Mouse (Mus musculus) kidney, adult 11 months (tissue): ENCODE measurements at regions not wholly inside any gene's neighbourhood (a gene's known extent, or its start where the extent isn't known, plus 50 kb on each side); places are given as distances from the start of the nearest gene placed in this dataset.
A peak's percentile ranks its signal among the peaks of the same experiment; 100 is the strongest.

ENCODE experiments used
- DNase-seq: peaks from one replicate; pipeline ENCODE4 v3.0.0; 2022

GRCm38 (mm10) chr10:8978595-8978994, 92.7 kb upstream of the Sash1 start:
- no peak for DNase-seq

DNA sequence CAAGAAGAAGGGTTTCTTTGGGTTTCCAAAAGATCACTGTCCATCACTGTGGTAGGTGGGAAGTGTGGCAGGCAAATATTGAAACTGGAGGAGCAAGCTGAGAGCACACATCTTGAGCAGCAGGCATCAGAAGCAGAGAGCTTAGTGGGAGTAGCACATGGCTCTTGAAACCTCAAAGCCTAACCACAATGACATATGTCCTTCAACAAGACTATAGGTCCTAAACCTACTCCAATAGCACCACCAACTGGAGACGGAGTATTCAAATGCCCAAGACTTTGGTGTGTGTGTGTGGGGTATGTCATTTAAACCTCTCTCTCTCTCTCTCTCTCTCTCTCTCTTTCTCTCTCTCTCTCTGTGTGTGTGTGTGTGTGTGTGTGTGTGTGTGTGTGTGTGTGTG, 88.1 kb upstream of the Sash1 start:
- DNase-seq, result no peak

GRCm38 (mm10) chr10:8972789-8973551, 87.1 kb upstream of the Sash1 start:
- no peak for DNase-seq

- DNase-seq, result no peak
Measured at GRCm38 (mm10) chr10:8970807-8971206, 84.9 kb upstream of the Sash1 start.

- no peak for DNase-seq
Measured at GRCm38 (mm10) chr10:8969586-8969985, 83.7 kb upstream of the Sash1 start.

DNA sequence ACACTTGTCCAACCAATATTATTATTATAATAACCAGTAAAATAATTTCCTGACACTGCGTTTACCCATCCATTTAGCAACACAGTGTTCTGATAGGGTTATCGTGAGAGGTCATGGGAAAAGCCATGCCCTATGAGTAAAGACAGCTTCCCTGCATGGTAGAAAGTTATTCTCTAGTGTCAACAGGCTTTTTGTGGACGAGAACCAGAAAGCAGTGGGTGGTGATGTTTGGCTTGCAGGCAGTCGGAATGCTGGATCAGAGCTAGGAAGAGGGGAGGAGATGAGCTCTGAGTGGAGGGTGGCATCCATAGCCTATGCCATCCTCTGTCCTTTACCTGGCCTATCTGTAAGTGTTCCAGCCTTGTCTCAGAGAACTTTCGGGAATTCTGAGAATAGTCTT, 83.1 kb upstream of the Sash1 start:
- DNase-seq, result no peak

GRCm38 (mm10) chr10:8968276-8968923, 82.5 kb upstream of the Sash1 start:
- DNase-seq, result peak; percentile 42

GRCm38 (mm10) chr10:8962921-8963320, 77.1 kb upstream of the Sash1 start:
- no peak for DNase-seq

DNA sequence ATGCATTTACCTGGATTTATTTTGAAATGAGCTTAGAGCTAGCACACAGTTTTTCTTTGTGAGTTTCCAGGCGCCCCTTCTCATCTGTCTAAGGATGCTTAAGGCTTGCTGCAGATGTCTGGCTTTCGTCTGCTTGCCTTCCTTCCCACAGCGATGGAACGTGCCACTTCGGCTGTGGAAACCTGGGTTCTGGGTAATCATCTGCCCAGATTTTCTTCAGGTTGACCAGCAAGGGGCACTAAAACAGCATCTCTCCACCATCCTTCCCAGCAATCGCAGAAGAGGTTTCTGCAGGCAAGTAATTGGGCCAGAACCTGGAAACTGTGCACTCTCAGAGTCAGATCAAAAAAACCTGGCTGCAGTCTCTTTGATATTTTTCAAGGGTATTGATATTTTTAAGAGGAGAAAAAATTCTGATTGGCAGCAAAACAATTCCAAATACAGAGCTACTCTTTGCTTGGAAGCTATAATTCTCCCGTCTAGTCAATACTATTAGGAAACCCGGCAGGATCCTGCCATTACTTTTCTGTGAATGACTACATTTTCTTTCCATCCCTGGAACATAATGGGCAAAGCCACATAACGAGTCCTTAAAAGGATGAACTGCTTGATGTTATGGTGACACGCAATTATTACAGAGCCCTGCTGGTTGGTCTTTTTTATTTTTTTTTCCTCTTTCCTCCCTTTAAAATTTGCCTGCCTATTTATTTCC, 75.2 kb upstream of the Sash1 start:
- no peak for DNase-seq

GRCm38 (mm10) chr10:8960275-8960960, 74.5 kb upstream of the Sash1 start:
- DNase-seq, result no peak

GRCm38 (mm10) chr10:8955499-8956211, 69.8 kb upstream of the Sash1 start:
- DNase-seq, result no peak

DNA sequence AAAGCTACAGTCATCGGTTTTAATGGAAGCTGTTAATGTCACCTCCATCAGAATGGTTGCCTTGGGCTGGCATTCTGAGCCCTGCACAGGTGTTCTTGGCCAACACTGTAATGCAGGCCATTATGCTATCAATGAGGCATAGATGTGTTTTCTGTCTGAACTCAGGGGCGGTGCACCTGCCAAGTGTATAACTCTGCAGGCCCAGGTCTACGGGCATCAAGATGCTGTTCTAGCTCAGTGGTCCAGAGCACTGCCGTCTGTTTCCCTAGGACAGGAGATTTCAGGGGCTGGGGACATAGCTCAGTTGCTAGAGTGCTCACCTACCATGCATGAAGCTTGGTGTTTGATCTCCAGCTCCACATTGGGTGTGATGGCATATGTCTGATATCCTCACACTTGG, 68.1 kb upstream of the Sash1 start:
- DNase-seq, result no peak

DNA sequence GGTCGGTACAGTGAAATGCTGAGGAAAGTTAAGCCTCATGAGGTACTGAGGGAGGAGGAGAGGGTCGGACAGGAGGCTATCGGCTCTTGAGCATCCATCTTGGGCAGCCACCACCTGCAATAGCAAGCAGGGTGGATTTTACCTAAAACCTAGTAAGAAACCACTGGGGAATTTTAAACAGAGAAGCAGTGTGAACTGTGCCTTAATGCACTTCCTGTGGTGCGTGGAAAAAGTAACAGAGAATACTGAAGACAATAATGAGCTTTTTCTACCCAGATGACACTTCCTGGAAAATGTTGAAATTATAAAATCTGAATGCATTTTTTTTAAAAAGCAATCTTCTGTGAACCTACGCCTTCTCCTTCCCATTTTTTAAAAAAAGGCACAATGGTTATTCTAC, 67.1 kb upstream of the Sash1 start:
- no peak for DNase-seq

GRCm38 (mm10) chr10:8951937-8952336, 66.1 kb upstream of the Sash1 start:
- no peak for DNase-seq

DNA sequence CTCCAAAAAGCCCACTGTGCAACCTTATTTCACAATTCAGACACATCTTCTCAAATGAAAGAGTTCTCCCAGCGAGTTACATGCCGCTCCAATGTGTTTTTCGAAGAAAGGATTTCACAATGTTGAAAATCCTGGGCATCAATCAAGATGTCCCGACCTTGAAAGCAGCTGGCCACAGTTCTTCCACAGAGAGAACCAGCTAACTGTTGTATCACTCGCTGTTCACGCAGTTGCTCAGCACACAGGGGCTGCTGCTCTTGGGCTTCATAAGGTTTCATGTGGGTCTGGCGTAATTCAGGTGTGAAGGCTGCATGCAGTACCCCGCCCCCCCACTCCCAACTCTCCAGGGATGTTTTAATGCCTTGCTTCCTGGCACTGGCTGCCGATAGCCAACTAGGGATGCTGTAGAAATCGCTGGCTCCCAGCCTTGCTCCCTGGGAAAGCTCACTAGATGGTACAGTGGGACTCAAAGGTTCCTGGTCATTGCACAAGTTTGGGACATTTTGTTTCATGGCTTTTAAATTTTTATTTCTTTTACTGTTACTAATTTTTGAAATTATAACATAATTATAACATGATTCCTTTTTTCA, 65.5 kb upstream of the Sash1 start:
- DNase-seq, result no peak

DNA sequence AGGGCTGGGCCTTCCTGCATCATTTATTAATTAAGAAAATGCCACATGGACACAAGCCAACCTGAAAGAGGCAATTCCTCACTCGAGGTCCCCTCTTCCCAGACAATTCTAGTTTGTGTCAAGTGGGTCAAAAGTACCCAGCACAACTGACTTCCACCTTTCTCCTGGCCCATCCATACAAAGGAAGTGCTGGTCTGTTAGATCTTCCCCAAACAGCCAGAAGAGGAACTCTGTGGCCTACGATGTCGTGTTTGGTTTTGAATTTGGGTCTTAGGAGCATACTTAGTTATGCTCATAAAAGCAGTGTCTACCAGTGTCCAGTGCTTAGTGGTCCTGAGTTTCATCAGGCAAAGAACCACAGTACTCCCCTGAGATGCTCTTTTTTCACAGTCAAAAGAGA, 62.4 kb upstream of the Sash1 start:
- DNase-seq, result no peak

GRCm38 (mm10) chr10:8945195-8945751, 59.4 kb upstream of the Sash1 start:
- no peak for DNase-seq

DNA sequence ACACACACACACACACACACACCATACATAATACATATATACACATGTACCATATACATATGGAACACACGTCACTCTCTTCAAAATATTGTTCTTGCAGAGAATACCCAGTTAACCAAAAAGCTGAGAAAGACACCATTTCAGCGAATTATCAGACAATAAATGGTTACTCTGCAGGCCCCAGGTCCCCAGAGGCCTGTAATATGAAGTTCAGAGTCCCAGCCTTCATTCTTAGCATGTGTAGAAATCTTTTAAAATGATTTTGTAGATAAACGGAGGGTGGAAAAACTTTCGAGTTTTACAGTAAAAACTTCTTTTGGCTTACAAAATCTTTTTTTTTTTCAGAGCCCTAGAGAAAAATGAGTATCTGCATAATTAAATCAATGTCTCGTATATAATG, 58.7 kb upstream of the Sash1 start:
- DNase-seq, result no peak

DNA sequence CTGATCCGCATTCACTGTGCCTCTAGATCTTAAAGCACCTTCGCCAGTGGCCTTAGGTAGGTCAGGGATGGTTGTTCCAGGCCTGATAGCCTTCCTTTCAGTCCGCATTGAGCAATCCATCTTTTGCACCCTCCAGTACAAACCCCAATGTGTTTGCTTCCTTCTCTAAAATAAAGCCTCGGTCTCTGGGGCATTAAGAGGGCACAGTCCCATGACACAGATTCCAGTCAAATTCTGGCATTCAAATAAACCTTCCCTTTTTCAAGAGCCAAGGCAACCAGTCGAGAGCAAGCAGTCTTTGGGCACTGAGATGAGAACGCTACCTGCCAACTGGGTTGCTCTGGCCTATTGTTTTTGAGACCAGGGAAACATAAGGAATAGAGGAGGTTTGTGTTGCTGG, 57.8 kb upstream of the Sash1 start:
- DNase-seq, result no peak

DNA sequence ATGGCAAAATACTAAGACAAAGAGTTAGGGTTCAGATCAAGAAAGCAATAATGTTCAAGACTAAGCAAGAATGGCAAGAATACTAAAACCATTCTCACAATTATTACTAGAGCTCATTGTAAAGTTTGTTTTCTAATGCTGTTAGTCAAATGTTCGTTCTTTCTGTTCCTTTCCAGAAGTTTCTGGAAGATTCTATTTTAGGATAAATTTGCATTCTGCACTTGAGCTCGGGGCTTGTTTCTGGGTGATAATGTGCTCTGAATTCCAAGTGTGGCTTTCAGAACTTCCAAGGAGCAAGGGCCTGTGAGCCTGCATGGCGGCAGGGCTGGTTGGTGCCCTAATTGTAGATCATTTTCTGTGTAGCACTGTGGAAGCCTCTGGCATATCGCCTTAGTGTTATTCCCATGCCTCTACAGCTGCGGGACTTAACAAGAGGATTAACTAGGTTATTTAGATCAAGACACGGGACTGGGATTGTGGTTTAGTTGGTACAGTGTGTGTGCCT, 57.1 kb upstream of the Sash1 start:
- no peak for DNase-seq

- no peak for DNase-seq
Measured at GRCm38 (mm10) chr10:8936369-8936768, 50.5 kb upstream of the Sash1 start.
